In genomic region chr13:49300771-49301170, GRCm38 (mm10) we compare ENCODE assay signal across 17 mouse cellular contexts.
"Had no signal": no experiment of that assay in that cellular context is flagged by ENCODE, and none has a peak within 500 bp of the region (broad histone marks: within the 10 kb centered on the region; RNA-seq: fewer than 3 reads in every experiment).

No protein-coding gene starts in this region.

- ATAC-seq: liver, postnatal 0 days had no signal

- DNase-seq: kidney, adult 18-20 months; kidney, postnatal 14 days; layer of hippocampus, adult 9-11 months; liver; liver, embryonic 13.5 days; liver, postnatal 0 days; lung, postnatal 14 days; right cerebral cortex, postnatal 4 days; spleen, adult 18-20 months; thymus, adult 2 months; thymus, postnatal 25 days had no signal

- H3K36me3 ChIP-seq: kidney, embryonic 15.5 days; limb, embryonic 12.5 days; liver, embryonic 13.5 days; lung, embryonic 15.5 days; midbrain, embryonic 12.5 days; neural tube, embryonic 15.5 days; stomach, embryonic 15.5 days had no signal

- H3K4me1 ChIP-seq: limb, embryonic 12.5 days; midbrain, embryonic 12.5 days; neural tube, embryonic 15.5 days; stomach, embryonic 15.5 days had no signal

- H3K4me3 ChIP-seq: kidney, embryonic 15.5 days; limb, embryonic 12.5 days; liver, embryonic 13.5 days; lung, embryonic 15.5 days; midbrain, embryonic 12.5 days; neural tube, embryonic 15.5 days; stomach, embryonic 15.5 days had no signal

- H3K27ac ChIP-seq: kidney, embryonic 15.5 days; limb, embryonic 12.5 days; liver, embryonic 13.5 days; lung, embryonic 15.5 days; midbrain, embryonic 12.5 days; neural tube, embryonic 15.5 days; stomach, embryonic 15.5 days had no signal

- H3K27me3 ChIP-seq: kidney, embryonic 15.5 days; limb, embryonic 12.5 days; liver, embryonic 13.5 days; lung, embryonic 15.5 days; midbrain, embryonic 12.5 days; neural tube, embryonic 15.5 days; stomach, embryonic 15.5 days had no signal
